11 mouse cellular contexts compared by ENCODE assay signal in the genomic region with DNA sequence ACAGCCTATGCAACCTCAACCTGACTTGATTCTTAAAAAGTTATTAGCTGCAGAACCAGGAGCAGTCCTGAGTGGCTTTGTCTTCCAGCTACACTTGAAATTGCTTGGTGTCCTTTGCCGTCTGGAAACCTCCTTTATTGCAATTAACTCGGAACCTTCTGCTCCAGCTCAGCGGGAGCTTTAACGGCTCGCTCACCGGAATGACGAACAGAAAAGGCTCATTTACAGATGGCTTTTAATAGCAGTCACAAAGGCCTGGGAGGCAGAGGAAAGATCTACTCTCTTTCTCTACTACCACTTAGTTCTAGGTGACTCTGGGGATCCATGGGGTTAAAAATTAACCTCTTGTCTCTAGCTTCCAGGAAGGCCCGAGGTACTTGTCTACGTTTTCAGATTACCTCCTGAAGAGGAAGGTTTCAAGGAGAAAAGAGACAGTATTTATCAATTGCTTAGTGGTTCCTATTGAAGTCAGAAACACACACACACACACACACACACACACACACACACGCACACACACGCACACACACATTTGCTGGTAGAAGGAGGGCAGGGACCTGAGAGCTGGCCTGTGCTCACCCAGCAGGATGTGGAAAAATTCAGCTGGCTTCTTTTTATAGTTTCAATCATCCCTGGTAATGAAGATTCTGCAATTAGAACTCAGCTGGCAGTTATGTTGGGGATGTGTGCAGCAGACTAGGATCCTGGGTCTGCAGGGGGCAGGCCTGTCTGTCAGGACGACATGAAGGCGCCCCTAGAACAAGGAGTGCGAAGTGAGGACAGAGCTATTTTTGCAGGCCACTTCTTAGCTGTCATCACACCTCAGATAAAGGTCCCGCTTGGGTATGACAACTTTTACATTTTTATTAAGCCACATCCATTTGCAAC.
DNase-seq lines count a peak whose midpoint lies in the region; ATAC-seq lines count a peak whose summit lies in the region.
"Had no signal": no experiment of that assay in that cellular context is flagged by ENCODE, and none has a peak within 500 bp of the region (broad histone marks: within the 10 kb centered on the region; RNA-seq: fewer than 3 reads in every experiment).

No protein-coding gene starts in this region.

- H3K36me3 ChIP-seq in hindbrain, embryonic 12.5 days, result no peaks in the 10 kb centered on the region
- no peaks in the 10 kb centered on the region for H3K36me3 ChIP-seq in hindbrain, embryonic 10.5 days
- H3K36me3 ChIP-seq in hindbrain, embryonic 14.5 days (replicated peaks; ENCODE audit: control insufficient read depth, insufficient read depth), result no peaks in the 10 kb centered on the region
- H3K36me3 ChIP-seq: liver, embryonic 12.5 days had no signal

- no peaks in the 10 kb centered on the region for H3K4me1 ChIP-seq in hindbrain, embryonic 12.5 days
- H3K4me1 ChIP-seq in hindbrain, embryonic 10.5 days (replicated peaks), result no peaks in the 10 kb centered on the region
- H3K4me1 ChIP-seq in hindbrain, embryonic 14.5 days (replicated peaks; ENCODE audit: control insufficient read depth, insufficient read depth, low read length), result no peaks in the 10 kb centered on the region
- H3K4me1 ChIP-seq: liver, embryonic 12.5 days; megakaryocyte, embryonic 14.5 days had no signal

- H3K9me3 ChIP-seq in hindbrain, embryonic 12.5 days (replicated peaks), result no peaks in the 10 kb centered on the region
- no peaks in the 10 kb centered on the region for H3K9me3 ChIP-seq in hindbrain, embryonic 10.5 days
- H3K9me3 ChIP-seq in hindbrain, embryonic 14.5 days (ENCODE audit: control insufficient read depth, low read length), result no peaks in the 10 kb centered on the region
- H3K9me3 ChIP-seq: liver, embryonic 12.5 days; megakaryocyte, embryonic 14.5 days had no signal

- peak overlapping the region; percentile 30; the same call in 1 of the 2 replicates for H3K27ac ChIP-seq in hindbrain, embryonic 12.5 days
- H3K27ac ChIP-seq in hindbrain, embryonic 10.5 days, result no peak overlapping the region
- H3K27ac ChIP-seq in hindbrain, embryonic 14.5 days, result peak overlapping the region; percentile 35; the same call in 1 of the 2 replicates
- H3K27ac ChIP-seq: liver, embryonic 12.5 days had no signal

- no peak overlapping the region for H3K9ac ChIP-seq in hindbrain, embryonic 12.5 days
- H3K9ac ChIP-seq in hindbrain, embryonic 14.5 days, result no peak overlapping the region
- H3K9ac ChIP-seq: liver, embryonic 12.5 days had no signal

- ATAC-seq in hindbrain, embryonic 12.5 days (ENCODE audit: low FRiP score), result no peak
- peak; percentile 55; the same call in 1 of the 2 replicates for ATAC-seq in hindbrain, embryonic 14.5 days (ENCODE audit: low FRiP score)
- ATAC-seq: liver, embryonic 12.5 days had no signal

- no peak overlapping the region for H3K4me3 ChIP-seq in hindbrain, embryonic 12.5 days
- no peak overlapping the region for H3K4me3 ChIP-seq in hindbrain, embryonic 10.5 days
- no peak overlapping the region for H3K4me3 ChIP-seq in hindbrain, embryonic 14.5 days (replicated peaks; ENCODE audit: low read length)
- H3K4me3 ChIP-seq: liver, embryonic 12.5 days; megakaryocyte, embryonic 14.5 days had no signal

- no peak for DNase-seq in hindbrain, embryonic 10.5 days (ENCODE audit: low spot score)
- peak; percentile 14 for DNase-seq in Muller cell, postnatal 12 days (ENCODE audit: inconsistent ontology term)
- DNase-seq in heart, adult 18-20 months, result peak; percentile 43 to 73
- DNase-seq in hindbrain, embryonic 14.5 days (ENCODE audit: low spot score), result peak; percentile 31
- no peak for DNase-seq in gastrocnemius, postnatal 4 days (ENCODE audit: low spot score in 2 of 2)
- DNase-seq in natural killer cell, adult 2 months (ENCODE audit: low spot score in 2 of 2), result no peak
- DNase-seq: gastrocnemius, postnatal 10 days; thymus, postnatal 14 days had no signal

- H3K4me2 ChIP-seq in hindbrain, embryonic 12.5 days (replicated peaks), result no peak overlapping the region
- no peak overlapping the region for H3K4me2 ChIP-seq in hindbrain, embryonic 14.5 days (replicated peaks)
- H3K4me2 ChIP-seq: liver, embryonic 12.5 days had no signal

- WGBS in hindbrain, embryonic 12.5 days, result 51% methylated on average over 15 of the region's 15 CpGs
- 60% methylated on average over 15 of the region's 15 CpGs for WGBS in hindbrain, embryonic 10.5 days
- WGBS in hindbrain, embryonic 14.5 days, result 34% methylated on average over 15 of the region's 15 CpGs

- no peaks in the 10 kb centered on the region for H3K27me3 ChIP-seq in hindbrain, embryonic 12.5 days
- H3K27me3 ChIP-seq in hindbrain, embryonic 10.5 days (ENCODE audit: insufficient read depth, poor library complexity, severe bottlenecking), result no peaks in the 10 kb centered on the region
- no peaks in the 10 kb centered on the region for H3K27me3 ChIP-seq in hindbrain, embryonic 14.5 days (ENCODE audit: control insufficient read depth, insufficient read depth, low read length)
- H3K27me3 ChIP-seq: liver, embryonic 12.5 days had no signal

Comparison
In these comparisons a context has a peak if more than half of its experiments do, and no peak if none do; other contexts are left out.
1. DNase-seq: peak in Muller cell, postnatal 12 days (single experiment), heart, adult 18-20 months (2 of 2) and hindbrain, embryonic 14.5 days (single experiment); none in hindbrain, embryonic 10.5 days (single experiment), gastrocnemius, postnatal 4 days (0 of 2) and natural killer cell, adult 2 months (0 of 2).